Mouse (Mus musculus): ENCODE data around the gene Srgap1.

The Srgap1 gene

DNA sequence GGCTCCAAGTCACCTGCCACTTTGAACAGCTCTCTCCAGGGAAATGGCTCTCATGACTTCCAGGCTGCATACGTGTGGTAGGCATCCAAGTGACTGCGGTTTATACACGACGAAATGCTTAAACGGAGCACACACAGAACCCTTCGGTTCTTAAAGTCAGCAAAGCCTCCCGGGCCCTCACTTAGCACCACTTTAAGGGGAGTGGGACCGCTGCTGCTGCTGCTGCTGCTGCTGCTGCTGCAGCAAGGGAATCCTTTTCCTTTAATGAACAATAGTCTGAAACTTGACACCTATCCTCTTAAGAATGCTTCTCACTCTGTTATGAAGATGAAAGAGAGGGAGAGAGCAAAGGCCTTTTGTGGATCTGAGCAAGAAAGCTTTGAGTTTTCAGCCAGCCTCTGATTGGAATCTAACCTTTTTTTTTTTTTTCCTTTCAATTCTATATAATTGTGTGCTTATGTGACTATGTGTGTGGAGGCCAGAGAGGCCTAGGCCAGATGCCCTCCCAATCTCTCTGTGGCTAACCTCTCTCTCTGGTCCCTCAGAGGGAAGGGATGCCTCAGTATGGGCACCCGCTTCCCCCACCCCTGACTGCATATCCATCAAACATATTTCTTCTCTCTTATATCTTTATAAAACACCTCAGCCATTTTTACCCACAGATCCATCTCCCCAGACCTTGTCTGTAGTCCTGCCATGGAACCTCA lies 161.4 kb downstream of the Srgap1 start:
- peak; percentile 23 for DNase-seq (ENCODE audit: low read depth, low spot score)

- peak; percentile 65 for DNase-seq (ENCODE audit: low read depth, low spot score)
Observed at GRCm38 (mm10) chr10:121882461-121882860, 164.7 kb downstream of the Srgap1 start.

GRCm38 (mm10) chr10:121878855-121879254 lies 168.3 kb downstream of the Srgap1 start:
- no peak for DNase-seq (ENCODE audit: low read depth, low spot score)

GRCm38 (mm10) chr10:121877906-121878305 lies 169.2 kb downstream of the Srgap1 start:
- DNase-seq (ENCODE audit: low read depth, low spot score): no peak

DNA sequence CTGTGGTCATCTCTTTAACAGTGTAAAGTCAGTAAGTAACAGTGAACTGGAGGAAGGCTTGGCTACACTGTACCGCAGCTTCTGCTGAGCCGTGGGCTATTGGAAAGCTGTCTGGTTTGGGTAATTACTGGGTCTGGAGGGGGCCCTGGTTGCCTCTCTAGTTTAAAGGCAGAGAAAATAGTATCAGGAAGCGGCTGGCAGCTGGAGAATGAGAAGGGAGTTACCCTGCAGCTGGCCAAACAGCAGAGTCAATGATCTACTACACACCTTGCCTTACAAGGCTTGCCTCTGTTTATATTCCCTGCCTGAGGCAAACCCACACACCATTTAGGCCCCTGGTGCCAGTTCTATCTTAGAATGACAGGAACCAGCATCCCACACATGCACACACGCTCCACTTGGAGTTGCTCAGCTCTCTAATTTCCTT lies 174.0 kb downstream of the Srgap1 start:
- DNase-seq (ENCODE audit: low read depth, low spot score): no peak

- DNase-seq (ENCODE audit: low read depth, low spot score): no peak
Observed at GRCm38 (mm10) chr10:121869941-121870340, 177.2 kb downstream of the Srgap1 start.

DNA sequence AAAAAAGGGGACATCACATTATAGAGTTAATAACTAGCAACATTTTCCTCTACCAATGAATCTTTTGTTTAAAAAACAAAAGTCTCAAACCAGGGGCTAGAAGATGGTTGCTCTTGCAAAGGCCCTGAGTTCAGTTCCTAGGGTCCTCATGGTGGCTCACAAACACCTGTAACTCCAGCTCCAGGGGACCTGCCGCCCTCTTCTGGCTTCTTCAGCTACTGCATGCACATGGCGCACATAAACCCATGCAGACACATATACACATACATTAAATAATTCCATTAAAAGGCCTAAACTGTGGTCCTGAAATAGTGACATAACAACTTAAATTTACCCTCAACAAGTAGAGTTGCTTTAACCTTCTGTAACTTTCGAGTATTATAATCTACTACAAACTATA lies 178.9 kb downstream of the Srgap1 start:
- peak; percentile 51 for DNase-seq (ENCODE audit: low read depth, low spot score)

DNA sequence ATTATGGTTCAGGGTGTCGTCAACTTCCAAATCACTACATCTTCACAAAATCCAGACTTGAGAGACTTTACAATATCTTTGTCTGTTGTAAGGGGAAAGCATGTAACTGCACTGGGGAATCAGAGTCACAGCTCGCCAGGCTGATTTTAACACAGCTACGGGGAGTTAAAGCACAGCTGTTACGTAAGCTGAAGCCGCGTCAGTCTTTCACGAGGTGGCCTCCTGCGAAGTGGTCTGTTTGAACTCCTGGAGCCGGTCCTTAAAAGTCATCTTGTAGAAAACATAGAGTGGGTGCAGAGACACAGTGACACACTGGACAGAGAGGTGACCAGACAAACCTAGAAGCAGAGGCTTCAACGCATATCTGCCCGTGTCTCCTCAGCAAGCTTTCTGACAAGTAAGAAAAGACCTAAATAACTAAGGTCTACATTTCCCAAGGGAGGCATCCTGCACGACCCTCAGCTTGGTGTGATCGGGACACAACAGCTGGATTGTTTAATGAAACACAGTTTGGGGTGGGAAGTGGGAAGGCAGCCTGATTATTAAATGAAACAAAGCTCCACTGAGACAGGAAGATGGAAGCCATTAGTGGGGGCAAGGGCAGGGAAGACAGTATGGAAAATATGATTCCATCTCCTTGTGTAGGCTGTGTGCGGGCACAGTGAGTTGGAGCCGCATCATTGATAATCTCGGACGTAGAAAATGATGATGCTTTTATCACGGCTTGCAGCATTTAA lies 181.4 kb downstream of the Srgap1 start:
- no peak for DNase-seq (ENCODE audit: low read depth, low spot score)

DNA sequence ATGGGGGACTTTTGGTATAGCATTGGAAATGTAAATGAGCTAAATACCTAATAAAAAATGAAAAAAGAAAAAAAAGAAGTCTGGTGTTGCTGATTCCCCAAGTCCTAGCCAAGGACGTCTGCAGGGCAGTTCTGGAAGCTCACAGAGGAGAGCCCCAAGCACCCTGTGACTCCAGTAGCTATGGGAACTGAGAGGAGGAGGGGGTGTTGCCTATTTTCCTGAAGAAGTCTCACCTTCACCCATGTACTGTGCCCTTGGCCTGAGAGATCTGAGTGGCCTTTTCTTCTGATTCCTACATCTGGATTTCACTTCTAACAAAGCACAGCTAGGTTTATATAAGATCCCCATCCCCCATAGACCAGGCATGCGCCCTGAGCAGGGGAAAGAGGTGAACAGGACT lies 186.2 kb downstream of the Srgap1 start:
- DNase-seq (ENCODE audit: low read depth, low spot score): peak; percentile 19

DNA sequence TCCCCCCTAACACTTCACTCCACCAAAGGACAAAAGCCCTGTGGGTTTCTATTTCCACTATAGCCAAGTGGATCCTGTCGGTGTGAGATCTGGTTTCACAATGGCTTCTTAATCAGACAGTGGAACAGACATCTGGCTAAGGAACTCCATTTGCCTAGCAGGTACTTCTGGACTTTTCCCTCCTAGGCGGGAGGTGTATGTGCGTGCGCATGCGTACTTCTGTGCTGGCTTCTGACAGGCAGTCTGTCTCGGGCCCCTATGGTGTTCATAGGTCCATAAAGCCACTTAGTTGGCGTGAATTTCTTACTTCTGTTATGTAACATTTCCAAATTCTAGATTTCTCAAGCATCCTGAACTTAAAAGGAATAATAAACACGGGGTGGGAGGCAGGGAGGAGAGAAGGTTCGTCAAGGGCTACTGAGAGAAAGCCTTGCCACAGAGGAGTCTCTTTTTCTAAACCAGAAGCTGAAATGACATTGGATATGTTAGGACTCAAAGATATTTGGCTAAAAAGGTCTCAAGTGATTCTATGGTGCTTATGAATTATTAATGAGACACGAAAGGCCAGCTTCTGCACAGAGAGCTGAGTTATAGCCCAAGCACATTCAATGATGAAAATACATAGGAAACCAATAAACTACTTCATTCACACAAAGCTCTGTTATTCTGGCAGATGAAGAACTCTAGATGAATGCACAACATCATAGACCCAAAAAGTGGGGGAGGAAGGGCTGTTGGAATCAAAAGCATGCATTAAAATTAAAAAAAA lies 187.1 kb downstream of the Srgap1 start:
- no peak for DNase-seq (ENCODE audit: low read depth, low spot score)

GRCm38 (mm10) chr10:121858911-121859310 lies 188.2 kb downstream of the Srgap1 start:
- no peak for DNase-seq (ENCODE audit: low read depth, low spot score)

- DNase-seq (ENCODE audit: low read depth, low spot score): no peak
Observed at GRCm38 (mm10) chr10:121858086-121858485, 189.0 kb downstream of the Srgap1 start.

GRCm38 (mm10) chr10:121855863-121856446 lies 191.2 kb downstream of the Srgap1 start:
- DNase-seq (ENCODE audit: low read depth, low spot score): peak; percentile 35

DNA sequence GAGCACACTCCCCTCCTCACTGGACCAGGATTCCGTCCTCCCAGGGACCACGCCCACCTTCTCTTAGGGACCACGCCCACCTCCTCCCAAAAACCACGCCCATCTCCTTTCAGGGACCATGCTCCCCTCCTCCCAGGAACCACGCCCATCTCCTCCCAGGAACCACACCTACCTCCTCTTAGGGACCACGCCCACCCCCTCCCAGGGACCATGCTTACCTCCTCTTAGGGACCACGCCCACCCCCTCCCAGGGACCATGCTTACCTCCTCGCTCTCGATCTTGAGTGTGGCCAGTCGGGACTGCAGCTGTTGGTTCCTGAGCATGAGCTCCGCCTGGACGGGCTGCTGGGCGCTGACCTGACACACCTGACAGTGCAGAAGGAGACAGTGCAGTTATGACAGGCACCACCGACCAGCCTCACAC lies 193.7 kb downstream of the Srgap1 start:
- DNase-seq (ENCODE audit: low read depth, low spot score): peak; percentile 96

DNA sequence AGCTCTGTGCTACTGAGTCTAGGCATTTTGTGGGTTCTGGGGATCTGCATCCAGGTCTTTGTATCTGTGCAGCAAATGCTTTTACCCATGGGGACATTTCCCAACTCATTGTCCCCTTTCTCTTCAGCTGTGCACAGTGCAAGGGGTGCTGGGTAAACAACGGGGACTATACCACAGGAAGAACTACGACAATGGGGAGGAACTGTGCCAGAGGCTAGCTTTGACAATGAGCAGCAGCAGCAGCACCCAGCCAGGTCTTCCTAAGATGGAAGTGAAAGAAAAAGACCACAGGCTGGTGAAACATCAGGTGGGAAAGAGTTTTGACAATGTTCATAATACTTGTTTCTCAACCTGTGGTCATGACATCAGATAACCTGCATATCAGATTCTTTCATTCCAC lies 197.6 kb downstream of the Srgap1 start:
- no peak for DNase-seq (ENCODE audit: low read depth, low spot score)

DNA sequence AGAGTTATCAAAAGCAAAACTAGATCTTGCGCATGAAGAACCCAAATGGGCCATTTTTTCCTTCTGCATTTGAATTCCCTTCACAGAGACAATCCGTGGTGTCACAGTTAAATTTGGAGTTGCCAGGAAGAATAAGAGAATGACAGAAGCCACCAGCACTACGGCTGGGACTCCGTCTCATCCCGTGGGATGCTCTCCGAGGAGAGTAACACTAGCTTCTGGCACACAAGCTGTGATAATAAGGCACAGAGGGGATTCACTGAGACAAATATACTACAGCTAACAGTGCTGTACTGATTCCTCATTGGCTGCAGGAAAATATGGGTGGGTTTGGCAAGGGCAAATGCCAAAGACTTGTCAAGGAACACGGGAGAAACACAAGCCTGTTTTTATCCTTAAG lies 201.4 kb downstream of the Srgap1 start:
- DNase-seq (ENCODE audit: low read depth, low spot score): no peak

DNA sequence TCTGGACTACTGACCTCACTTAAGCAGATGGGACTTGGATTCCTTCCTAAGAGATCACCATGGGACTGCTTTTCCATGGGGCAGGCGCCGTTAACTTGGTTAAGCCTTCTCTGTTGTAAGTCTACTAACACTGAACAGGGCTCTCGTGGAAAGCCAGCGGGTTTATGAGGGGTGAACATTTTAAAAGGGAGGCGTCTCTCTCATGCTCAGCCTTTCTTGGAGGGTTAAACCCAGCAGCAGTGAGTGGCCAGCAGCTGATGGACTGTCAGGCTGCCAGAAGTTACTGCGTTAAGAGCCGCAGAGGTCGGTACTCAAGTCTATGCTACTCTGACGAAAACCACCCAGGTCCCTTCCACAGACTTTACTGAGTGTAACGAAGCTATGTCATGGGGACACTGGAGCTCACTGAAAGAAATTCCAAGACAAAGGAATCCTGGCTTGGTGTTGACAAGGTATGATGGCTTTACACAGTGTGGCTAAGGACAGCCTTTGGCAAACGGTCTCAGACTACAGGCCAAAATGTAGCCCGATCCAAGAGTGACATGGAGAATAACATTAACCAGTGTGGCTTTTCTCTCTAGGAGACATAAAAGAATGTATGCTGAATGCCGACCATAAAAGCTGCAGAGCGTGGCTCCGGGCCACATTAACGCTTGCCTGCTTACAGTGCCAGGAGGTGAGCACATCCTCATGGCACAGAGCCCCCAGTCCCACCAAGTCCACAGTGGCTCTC lies 209.8 kb downstream of the Srgap1 start:
- no peak for DNase-seq (ENCODE audit: low read depth, low spot score)

DNA sequence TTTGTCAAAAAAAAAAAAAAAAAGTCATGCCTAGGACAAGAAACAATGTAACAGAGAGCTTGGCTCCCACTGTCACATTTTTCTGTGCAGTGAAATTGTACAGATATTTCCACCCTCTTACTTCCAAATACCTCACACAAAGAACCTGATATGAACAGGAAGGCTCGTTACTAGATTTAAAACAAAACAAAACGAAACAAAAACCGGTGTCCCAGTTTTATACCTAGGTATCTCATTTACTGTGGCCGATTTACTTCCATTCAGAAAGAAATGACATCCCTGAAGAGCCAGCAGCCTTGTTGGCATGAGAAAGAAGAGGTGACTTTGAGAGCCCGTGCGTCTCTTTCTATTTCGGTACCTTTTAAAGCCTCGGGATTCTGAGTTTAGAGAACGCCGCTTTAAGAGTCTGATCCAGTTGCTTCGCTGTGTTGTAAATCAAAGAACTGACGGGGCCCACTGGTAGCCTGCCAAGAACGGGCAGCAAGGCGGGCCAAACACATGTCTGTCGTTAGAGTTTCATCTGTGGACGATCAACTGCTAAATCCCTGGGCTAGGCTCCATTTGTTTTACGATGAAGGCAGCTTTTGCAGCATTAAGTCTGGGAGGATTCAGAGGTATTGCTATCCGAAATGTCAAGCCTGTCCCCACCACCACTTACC lies 210.5 kb downstream of the Srgap1 start:
- DNase-seq (ENCODE audit: low read depth, low spot score): no peak

DNA sequence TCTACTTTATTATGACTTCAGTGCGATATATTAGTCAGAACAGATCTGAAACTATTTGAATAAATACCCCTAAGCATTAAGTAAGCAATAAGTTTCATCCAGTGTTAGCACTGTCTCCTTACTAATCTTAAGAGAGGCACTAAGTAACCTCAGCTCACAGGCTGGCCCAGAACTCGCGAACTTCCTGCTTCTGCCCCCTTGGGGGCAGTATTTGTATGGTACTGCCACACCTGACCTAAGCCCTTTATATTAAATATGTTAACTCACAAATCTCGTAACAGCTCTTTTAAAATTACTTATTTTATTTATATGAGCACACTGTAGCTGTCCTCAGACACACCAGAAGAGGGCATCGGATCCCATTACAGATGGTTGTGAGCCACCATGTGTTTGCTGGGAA lies 213.7 kb downstream of the Srgap1 start:
- DNase-seq (ENCODE audit: low read depth, low spot score): no peak

GRCm38 (mm10) chr10:121830335-121831307 lies 216.5 kb downstream of the Srgap1 start:
- no peak for DNase-seq (ENCODE audit: low read depth, low spot score)

All from R1 (cell line).